Mouse (Mus musculus) kidney, embryonic 15.5 days (tissue): Measurements from ENCODE around the gene Cep295nl. TPM values are rescaled to one million over a fixed set of nuclear protein-coding genes. Genes with fewer than 3 reads are reported as not detected.

ENCODE experiments used
- ATAC-seq: fragments of 200-750 bp; cut with Nextera tagmentation; replicated peaks from 2 replicates; pipeline ENCODE4 v1.8.0; 2017; ENCODE audit warnings: moderate TSS enrichment; ENCODE audit not compliant: low FRiP score
- H3K27ac ChIP-seq: fragments of 300-500 bp; sonication (generic); 2 replicates; pipeline ENCODE4 v1.5.1; 2015; ENCODE audit warnings: mild to moderate bottlenecking, inconsistent platforms
- H3K27me3 ChIP-seq: fragments of 300-500 bp; sonication (generic); 2 replicates; pipeline ENCODE4 v1.6.1; 2015; ENCODE audit warnings: inconsistent platforms
- H3K36me3 ChIP-seq: fragments of 300-500 bp; sonication (generic); 2 replicates; pipeline ENCODE4 v1.6.1; 2015; ENCODE audit warnings: inconsistent platforms
- H3K4me1 ChIP-seq: fragments of 300-500 bp; sonication (generic); 2 replicates; pipeline ENCODE4 v1.6.1; 2015; ENCODE audit warnings: inconsistent platforms
- H3K4me2 ChIP-seq: fragments of 300-500 bp; sonication (generic); 2 replicates; pipeline ENCODE4 v1.6.1; 2015; ENCODE audit warnings: moderate library complexity, mild to moderate bottlenecking, inconsistent platforms
- H3K4me3 ChIP-seq: fragments of 300-500 bp; sonication (generic); replicated peaks from 2 replicates; pipeline ENCODE4 v1.5.1; 2015; ENCODE audit warnings: mild to moderate bottlenecking, inconsistent platforms
- H3K9ac ChIP-seq: fragments of 300-500 bp; sonication (generic); 2 replicates; pipeline ENCODE4 v1.6.1; 2015; ENCODE audit warnings: mild to moderate bottlenecking, inconsistent platforms
- H3K9me3 ChIP-seq: fragments of 300-500 bp; sonication (generic); replicated peaks from 2 replicates; pipeline ENCODE4 v1.6.1; 2016; ENCODE audit warnings: inconsistent platforms
- WGBS: fragments of 180-500 bp; shearing (Covaris S2); methylation state at CpG from one replicate; pipeline ENCODE4 v1.1.7; 2015; ENCODE audit warnings: mixed read lengths; 5-methylcytosine and 5-hydroxymethylcytosine counted together
- polyA plus RNA-seq: library from polyadenylated mRNA; unstranded; fragments of >200 nt; fragmentation: Nextera tagmentation; extraction: Ambion mirVana; gene quantifications from 2 replicates; pipeline ENCODE4 v1.2.1, GENCODE M21; 2015

The Cep295nl gene
- polyA plus RNA-seq, 1 experiment from 2014 or later: 0.44 TPM

- Histone ChIP-seq H3K9ac (no peak overlapping the region), H3K36me3 (peaks cover 36% of the 10 kb centered on the region), H3K4me1 (peaks cover 26% of the 10 kb centered on the region), H3K27me3 (no peaks in the 10 kb centered on the region), H3K9me3 (no peaks in the 10 kb centered on the region), H3K4me2 (no peak overlapping the region), H3K27ac (no peak overlapping the region), H3K4me3 (no peak overlapping the region)
- 95% methylated on average over 16 of the region's 16 CpGs for WGBS
- ATAC-seq: no peak
Observed at GRCm38 (mm10) chr11:118330777-118331176, 11.5 kb downstream of the Cep295nl start.

- Histone ChIP-seq H3K36me3 (peaks cover 36% of the 10 kb centered on the region), H3K27ac (no peak overlapping the region), H3K9me3 (no peaks in the 10 kb centered on the region), H3K27me3 (no peaks in the 10 kb centered on the region), H3K4me1 (peaks cover 26% of the 10 kb centered on the region), H3K4me3 (no peak overlapping the region), H3K9ac (no peak overlapping the region), H3K4me2 (no peak overlapping the region)
- 92% methylated on average over 14 of the region's 14 CpGs for WGBS
- ATAC-seq: no peak
Observed at GRCm38 (mm10) chr11:118330361-118330760, 11.9 kb downstream of the Cep295nl start.

- Histone ChIP-seq H3K36me3 (peaks cover 36% of the 10 kb centered on the region), H3K9me3 (no peaks in the 10 kb centered on the region), H3K27ac (no peak overlapping the region), H3K9ac (no peak overlapping the region), H3K4me1 (peaks cover 33% of the 10 kb centered on the region), H3K4me2 (no peak overlapping the region), H3K27me3 (no peaks in the 10 kb centered on the region), H3K4me3 (no peak overlapping the region)
- WGBS: 91% methylated on average over 5 of the region's 5 CpGs
- ATAC-seq: no peak
Observed at GRCm38 (mm10) chr11:118328947-118329346, 13.4 kb downstream of the Cep295nl start.

GRCm38 (mm10) chr11:118328511-118328910 lies 13.8 kb downstream of the Cep295nl start:
- Histone ChIP-seq H3K36me3 (peaks cover 34% of the 10 kb centered on the region), H3K9me3 (no peaks in the 10 kb centered on the region), H3K4me3 (no peak overlapping the region), H3K9ac (no peak overlapping the region), H3K4me2 (no peak overlapping the region), H3K4me1 (peaks cover 31% of the 10 kb centered on the region), H3K27ac (no peak overlapping the region), H3K27me3 (no peaks in the 10 kb centered on the region)
- no peak for ATAC-seq
- 94% methylated on average over 6 of the region's 6 CpGs for WGBS

- ATAC-seq: no peak
- H3K9ac ChIP-seq: no peak overlapping the region
Observed at GRCm38 (mm10) chr11:118326991-118327971, 15.0 kb downstream of the Cep295nl start.

GRCm38 (mm10) chr11:118326491-118326890 lies 15.8 kb downstream of the Cep295nl start:
- H3K4me2 ChIP-seq: no peak overlapping the region
- no peak overlapping the region for H3K4me3 ChIP-seq
- WGBS: 88% methylated on average over 4 of the region's 4 CpGs
- peaks cover 17% of the 10 kb centered on the region for H3K36me3 ChIP-seq
- no peak for ATAC-seq
- no peaks in the 10 kb centered on the region for H3K9me3 ChIP-seq
- H3K4me1 ChIP-seq: peaks cover 47% of the 10 kb centered on the region
- 0 out of 2 replicates have a peak overlapping the region, but pooled peaks have one; percentile 24 for H3K27ac ChIP-seq
- no peaks in the 10 kb centered on the region for H3K27me3 ChIP-seq
- no peak overlapping the region for H3K9ac ChIP-seq

More at GRCm38 (mm10) chr11:118326991-118327971, 15.0 kb downstream of the Cep295nl start:
- H3K27ac ChIP-seq: peak overlapping the region; percentile 24
- WGBS: 63% methylated on average over 24 of the region's 24 CpGs
- H3K27me3 ChIP-seq: no peaks in the 10 kb centered on the region
- H3K9me3 ChIP-seq: no peaks in the 10 kb centered on the region
- no peak overlapping the region for H3K4me2 ChIP-seq
- peaks cover 39% of the 10 kb centered on the region for H3K4me1 ChIP-seq
- H3K4me3 ChIP-seq: no peak overlapping the region
- H3K36me3 ChIP-seq: peaks cover 22% of the 10 kb centered on the region

- Histone ChIP-seq H3K4me1 (peaks cover 56% of the 10 kb centered on the region), H3K27ac (no peak overlapping the region; the same call in 1 of the 2 replicates), H3K27me3 (no peaks in the 10 kb centered on the region), H3K4me2 (no peak overlapping the region), H3K9me3 (no peaks in the 10 kb centered on the region), H3K4me3 (no peak overlapping the region), H3K36me3 (peaks cover 11% of the 10 kb centered on the region), H3K9ac (no peak overlapping the region)
- WGBS: 67% methylated on average over 5 of the region's 5 CpGs
- no peak for ATAC-seq
Observed at GRCm38 (mm10) chr11:118324541-118324940, 17.8 kb downstream of the Cep295nl start.

GRCm38 (mm10) chr11:118323974-118324373 lies 18.3 kb downstream of the Cep295nl start:
- Histone ChIP-seq H3K4me2 (no peak overlapping the region), H3K27ac (no peak overlapping the region), H3K9ac (no peak overlapping the region), H3K27me3 (no peaks in the 10 kb centered on the region), H3K9me3 (no peaks in the 10 kb centered on the region), H3K36me3 (peaks cover 17% of the 10 kb centered on the region), H3K4me1 (peaks cover 56% of the 10 kb centered on the region), H3K4me3 (no peak overlapping the region)
- WGBS: 87% methylated on average over 5 of the region's 5 CpGs
- no peak for ATAC-seq

GRCm38 (mm10) chr11:118322647-118323046 lies 19.7 kb downstream of the Cep295nl start:
- peak overlapping the region; percentile 86 for H3K27ac ChIP-seq
- 55% methylated on average over 3 of the region's 3 CpGs for WGBS

GRCm38 (mm10) chr11:118321971-118322370 lies 20.3 kb downstream of the Cep295nl start:
- 34% methylated on average over 4 of the region's 4 CpGs for WGBS
- Histone ChIP-seq H3K27ac (peak overlapping the region; percentile 86), H3K9me3 (no peaks in the 10 kb centered on the region), H3K4me1 (peaks cover 54% of the 10 kb centered on the region), H3K36me3 (peaks cover 26% of the 10 kb centered on the region), H3K9ac (no peak overlapping the region), H3K4me3 (no peak overlapping the region), H3K27me3 (no peaks in the 10 kb centered on the region), H3K4me2 (no peak overlapping the region)
- peak; percentile 89 for ATAC-seq

More at GRCm38 (mm10) chr11:118322647-118323046, 19.7 kb downstream of the Cep295nl start:
- no peaks in the 10 kb centered on the region for H3K9me3 ChIP-seq
- H3K4me1 ChIP-seq: peaks cover 56% of the 10 kb centered on the region
- no peak overlapping the region for H3K9ac ChIP-seq
- no peak for ATAC-seq
- H3K4me3 ChIP-seq: no peak overlapping the region
- H3K4me2 ChIP-seq: no peak overlapping the region
- no peaks in the 10 kb centered on the region for H3K27me3 ChIP-seq
- H3K36me3 ChIP-seq: peaks cover 25% of the 10 kb centered on the region

- Histone ChIP-seq H3K36me3 (peaks cover 31% of the 10 kb centered on the region), H3K4me3 (no peak overlapping the region), H3K9me3 (no peaks in the 10 kb centered on the region), H3K27me3 (no peaks in the 10 kb centered on the region), H3K27ac (peak overlapping the region; percentile 86), H3K4me2 (no peak overlapping the region), H3K4me1 (peaks cover 50% of the 10 kb centered on the region), H3K9ac (no peak overlapping the region)
- peak; percentile 61 for ATAC-seq
- WGBS: 51% methylated on average over 7 of the region's 7 CpGs
Observed at GRCm38 (mm10) chr11:118321500-118321899, 20.8 kb downstream of the Cep295nl start.

- no peak overlapping the region for H3K27ac ChIP-seq
- no peak overlapping the region for H3K4me3 ChIP-seq
- H3K36me3 ChIP-seq: peaks cover 49% of the 10 kb centered on the region
- H3K9me3 ChIP-seq: no peaks in the 10 kb centered on the region
- H3K4me2 ChIP-seq: no peak overlapping the region
- no peaks in the 10 kb centered on the region for H3K27me3 ChIP-seq
- 61% methylated on average over 5 of the region's 5 CpGs for WGBS
- no peak for ATAC-seq
- no peak overlapping the region for H3K9ac ChIP-seq
- peaks cover 38% of the 10 kb centered on the region for H3K4me1 ChIP-seq
Observed at GRCm38 (mm10) chr11:118318678-118319077, 23.6 kb downstream of the Cep295nl start.
